Mouse (Mus musculus): ENCODE data around the gene Bcl7c.

GRCm38 (mm10) chr7:127666066-127666654 lies 42.6 kb downstream of the Bcl7c start:
- no peak for TF ChIP-seq GATA1 (IDR thresholded peaks at IDR 0.05; ENCODE audit: borderline replicate concordance, low read length)
- no peak for TF ChIP-seq FLI1 (IDR thresholded peaks at IDR 0.05; ENCODE audit: low read length)
